Mouse (Mus musculus) spleen, postnatal 14 days (tissue): ENCODE data around the gene Arl6ip4.
A peak's percentile ranks its signal among the peaks of the same experiment; 100 is the strongest.

Experiments
- DNase-seq, 2 experiments: peaks; one replicate each; pipeline ENCODE4 v3.0.0; 2021 to 2022; ENCODE audit warnings: low spot score in 2 of 2

Gene Arl6ip4

DNA sequence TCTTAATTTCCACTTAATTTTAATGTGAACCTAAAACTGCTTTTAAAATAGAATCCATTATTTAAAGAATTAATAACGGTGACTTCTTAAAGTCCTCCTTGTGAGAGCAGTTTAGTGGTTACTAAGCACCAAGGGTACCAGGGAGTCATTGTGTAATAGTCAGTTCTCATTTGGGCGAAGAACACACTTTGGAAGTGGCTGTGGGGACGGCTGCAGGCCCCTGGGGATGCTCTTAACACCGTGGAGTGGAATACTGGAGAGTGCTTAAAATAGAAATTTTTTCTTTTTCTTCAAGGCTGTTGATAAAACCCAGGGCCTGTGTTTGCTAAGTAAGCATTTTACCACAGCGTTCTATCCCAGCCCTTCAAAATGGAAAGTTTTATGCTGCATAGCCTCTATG lies 40.1 kb downstream of the Arl6ip4 start:
- DNase-seq: no peak

GRCm38 (mm10) chr5:124158305-124158704 lies 42.4 kb downstream of the Arl6ip4 start:
- no peak for DNase-seq

- no peak for DNase-seq
These were observed 43.6 kb downstream of the Arl6ip4 start for GRCm38 (mm10) chr5:124159453-124159852.

GRCm38 (mm10) chr5:124161831-124162230 lies 45.9 kb downstream of the Arl6ip4 start:
- DNase-seq: no peak

DNA sequence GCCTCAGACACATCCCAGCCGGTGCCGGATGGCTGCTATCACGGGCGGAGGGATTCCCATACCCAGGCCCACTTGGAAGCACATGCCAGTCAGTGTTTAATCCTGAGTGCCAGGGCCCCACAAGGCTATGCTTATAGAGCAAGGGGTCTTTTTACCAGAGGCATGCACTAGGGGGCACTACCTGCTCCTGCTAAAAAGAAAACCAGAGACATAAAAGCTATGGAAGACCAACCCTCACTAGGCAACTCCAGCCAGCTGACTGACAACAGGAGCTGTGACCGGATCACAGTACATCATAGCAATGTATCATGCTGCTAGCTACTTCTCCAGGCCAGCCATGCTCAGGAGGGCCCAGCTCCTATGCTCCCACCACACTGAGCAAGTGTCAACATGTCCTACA lies 46.7 kb downstream of the Arl6ip4 start:
- peak; percentile 36 to 65 for DNase-seq

- no peak for DNase-seq
These were observed 47.6 kb downstream of the Arl6ip4 start for GRCm38 (mm10) chr5:124163445-124163844.

GRCm38 (mm10) chr5:124165622-124166570 lies 50.0 kb downstream of the Arl6ip4 start:
- no peak for DNase-seq

- DNase-seq: no peak
These were observed 50.9 kb downstream of the Arl6ip4 start for GRCm38 (mm10) chr5:124166741-124167140.

DNA sequence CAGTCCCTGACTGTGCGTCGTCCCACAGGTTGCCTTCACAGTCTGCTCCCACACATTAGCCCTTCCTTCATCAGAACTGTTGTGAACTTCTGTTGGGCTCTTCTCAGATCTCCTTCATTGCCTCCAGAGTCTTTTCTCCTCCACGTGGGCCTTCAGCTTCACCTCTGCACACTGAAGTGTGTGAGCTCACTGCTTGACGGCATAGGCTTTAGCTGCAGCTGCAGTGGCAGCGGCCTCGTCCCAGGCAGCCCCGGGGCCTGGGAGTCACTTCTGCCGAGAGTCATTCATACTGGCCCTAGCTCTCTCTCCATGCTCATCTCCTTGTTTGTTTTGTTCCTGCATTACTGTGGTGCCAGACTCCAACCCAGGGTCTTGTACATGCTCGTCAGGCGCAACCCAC lies 51.7 kb downstream of the Arl6ip4 start:
- no peak for DNase-seq
